Mouse (Mus musculus) midbrain, embryonic 16.5 days (tissue): ENCODE data around the gene Rps12-ps3. TPM values are rescaled to one million over a fixed set of nuclear protein-coding genes. Genes with fewer than 3 reads are reported as not detected.

Experiments used
- ATAC-seq: fragments of 200-750 bp; cut with Nextera tagmentation; 2 replicates; pipeline ENCODE4 v1.8.0; 2017; ENCODE audit warnings: moderate TSS enrichment
- H3K27ac ChIP-seq: fragments of 300-500 bp; sonication (generic); 2 replicates; pipeline ENCODE4 v1.5.1; 2014; ENCODE audit warnings: mild to moderate bottlenecking, low read length, mixed read lengths
- H3K27me3 ChIP-seq: fragments of 300-500 bp; sonication (generic); 2 replicates; pipeline ENCODE4 v1.6.1; 2014; ENCODE audit warnings: low read depth, low read length, mixed read lengths; ENCODE audit not compliant: control insufficient read depth, insufficient read depth
- H3K36me3 ChIP-seq: fragments of 300-500 bp; sonication (generic); 2 replicates; pipeline ENCODE4 v1.6.1; 2014; ENCODE audit warnings: mild to moderate bottlenecking, low read length, moderate library complexity, mixed read lengths; ENCODE audit not compliant: control insufficient read depth, insufficient read depth
- H3K4me1 ChIP-seq: fragments of 300-500 bp; sonication (generic); 2 replicates; pipeline ENCODE4 v1.6.1; 2014; ENCODE audit warnings: mild to moderate bottlenecking, low read length, mixed read lengths; ENCODE audit not compliant: control insufficient read depth, insufficient read depth
- H3K4me2 ChIP-seq: fragments of 300-500 bp; sonication (generic); 2 replicates; pipeline ENCODE4 v1.6.1; 2014; ENCODE audit warnings: mild to moderate bottlenecking, low read length, mixed read lengths
- H3K4me3 ChIP-seq: fragments of 300-500 bp; sonication (generic); 2 replicates; pipeline ENCODE4 v1.5.1; 2014; ENCODE audit warnings: low read depth, mild to moderate bottlenecking, low read length, moderate library complexity, mixed read lengths
- H3K9ac ChIP-seq: fragments of 300-500 bp; sonication (generic); 2 replicates; pipeline ENCODE4 v1.6.1; 2014; ENCODE audit warnings: low read depth, low read length, mixed read lengths
- H3K9me3 ChIP-seq: fragments of 300-500 bp; sonication (generic); replicated peaks from 2 replicates; pipeline ENCODE4 v1.6.1; 2014; ENCODE audit warnings: mild to moderate bottlenecking, low read length, mixed read lengths; ENCODE audit not compliant: control insufficient read depth, poor library complexity, severe bottlenecking
- WGBS: fragments of 180-500 bp; shearing (Covaris S2); extraction: QIAGEN DNeasy Blood & Tissue Kit; methylation state at CpG from one replicate; pipeline ENCODE4 v1.1.7; 2014; 5-methylcytosine and 5-hydroxymethylcytosine counted together
- polyA plus RNA-seq: library from polyadenylated mRNA; unstranded; fragments of >200 nt; fragmentation: Nextera tagmentation; extraction: Ambion mirVana; gene quantifications from 2 replicates; pipeline ENCODE4 v1.2.1, GENCODE M21; 2015

Gene Rps12-ps3
- polyA plus RNA-seq, 1 experiment from 2014 or later = 6.4 TPM

GRCm38 (mm10) chr19:59346325-59346724 lies 24.2 kb downstream of the Rps12-ps3 start:
- Histone ChIP-seq H3K9ac (peak overlapping the region; percentile 83), H3K27ac (peak overlapping the region; percentile 96), H3K4me2 (peak overlapping the region; percentile 80), H3K36me3 (no peaks in the 10 kb centered on the region), H3K4me1 (peaks cover 26% of the 10 kb centered on the region), H3K27me3 (no peaks in the 10 kb centered on the region), H3K9me3 (no peaks in the 10 kb centered on the region), H3K4me3 (peak overlapping the region; percentile 66)
- ATAC-seq = peak; percentile 25
- 3% methylated on average over 11 of the region's 11 CpGs for WGBS

GRCm38 (mm10) chr19:59349329-59349960 lies 27.4 kb downstream of the Rps12-ps3 start:
- H3K27ac ChIP-seq = no peak overlapping the region
- peaks cover 4% of the 10 kb centered on the region; the same call in 1 of the 2 replicates for H3K4me1 ChIP-seq
- H3K4me2 ChIP-seq = no peak overlapping the region
- H3K36me3 ChIP-seq = no peaks in the 10 kb centered on the region
- no peak for ATAC-seq
- no peak overlapping the region for H3K4me3 ChIP-seq
- 86% methylated on average over 6 of the region's 6 CpGs for WGBS
- no peaks in the 10 kb centered on the region for H3K27me3 ChIP-seq
- no peaks in the 10 kb centered on the region for H3K9me3 ChIP-seq
- H3K9ac ChIP-seq = no peak overlapping the region

GRCm38 (mm10) chr19:59350273-59350903 lies 28.3 kb downstream of the Rps12-ps3 start:
- 90% methylated on average over 7 of the region's 7 CpGs for WGBS
- Histone ChIP-seq H3K36me3 (no peaks in the 10 kb centered on the region), H3K9ac (no peak overlapping the region), H3K27ac (no peak overlapping the region), H3K27me3 (no peaks in the 10 kb centered on the region), H3K4me3 (no peak overlapping the region), H3K4me2 (no peak overlapping the region), H3K4me1 (peaks cover 2% of the 10 kb centered on the region; the same call in 1 of the 2 replicates), H3K9me3 (no peaks in the 10 kb centered on the region)
- ATAC-seq = no peak

GRCm38 (mm10) chr19:59351151-59351889 lies 29.2 kb downstream of the Rps12-ps3 start:
- Histone ChIP-seq H3K36me3 (no peaks in the 10 kb centered on the region), H3K4me3 (no peak overlapping the region), H3K27ac (no peak overlapping the region), H3K4me1 (peaks cover 2% of the 10 kb centered on the region; the same call in 1 of the 2 replicates), H3K9me3 (no peaks in the 10 kb centered on the region), H3K27me3 (no peaks in the 10 kb centered on the region), H3K9ac (no peak overlapping the region), H3K4me2 (no peak overlapping the region)
- no peak for ATAC-seq
- 75% methylated on average over 15 of the region's 15 CpGs for WGBS

- Histone ChIP-seq H3K27ac (no peak overlapping the region), H3K4me2 (no peak overlapping the region), H3K9me3 (no peaks in the 10 kb centered on the region), H3K4me3 (no peak overlapping the region), H3K27me3 (no peaks in the 10 kb centered on the region), H3K4me1 (no peaks in the 10 kb centered on the region), H3K36me3 (no peaks in the 10 kb centered on the region), H3K9ac (no peak overlapping the region)
- no peak for ATAC-seq
- 80% methylated on average over 3 of the region's 3 CpGs for WGBS
Observed at GRCm38 (mm10) chr19:59352760-59353159, 30.7 kb downstream of the Rps12-ps3 start.

- H3K4me2 ChIP-seq = no peak overlapping the region
- WGBS = 74% methylated on average over 2 of the region's 2 CpGs
Observed at GRCm38 (mm10) chr19:59354906-59355305, 32.8 kb downstream of the Rps12-ps3 start.

GRCm38 (mm10) chr19:59356388-59356787 lies 34.3 kb downstream of the Rps12-ps3 start:
- no peak overlapping the region for H3K27ac ChIP-seq
- ATAC-seq = no peak
- H3K9me3 ChIP-seq = no peaks in the 10 kb centered on the region
- H3K4me3 ChIP-seq = no peak overlapping the region
- H3K27me3 ChIP-seq = no peaks in the 10 kb centered on the region
- no peak overlapping the region for H3K4me2 ChIP-seq
- WGBS = 97% methylated on average over 3 of the region's 3 CpGs
- H3K9ac ChIP-seq = no peak overlapping the region
- no peaks in the 10 kb centered on the region for H3K36me3 ChIP-seq
- no peaks in the 10 kb centered on the region for H3K4me1 ChIP-seq

More at GRCm38 (mm10) chr19:59354906-59355305, 32.8 kb downstream of the Rps12-ps3 start:
- H3K27me3 ChIP-seq = no peaks in the 10 kb centered on the region
- ATAC-seq = no peak
- H3K4me3 ChIP-seq = no peak overlapping the region
- no peaks in the 10 kb centered on the region for H3K4me1 ChIP-seq
- no peak overlapping the region for H3K9ac ChIP-seq
- no peaks in the 10 kb centered on the region for H3K36me3 ChIP-seq
- H3K27ac ChIP-seq = no peak overlapping the region
- H3K9me3 ChIP-seq = no peaks in the 10 kb centered on the region

- WGBS = 84% methylated on average over 14 of the region's 14 CpGs
- no peaks in the 10 kb centered on the region for H3K36me3 ChIP-seq
- H3K4me1 ChIP-seq = no peaks in the 10 kb centered on the region
- ATAC-seq = no peak
- H3K4me2 ChIP-seq = no peak overlapping the region
- no peak overlapping the region for H3K4me3 ChIP-seq
- H3K9ac ChIP-seq = no peak overlapping the region
- H3K9me3 ChIP-seq = no peaks in the 10 kb centered on the region
- no peak overlapping the region for H3K27ac ChIP-seq
- H3K27me3 ChIP-seq = no peaks in the 10 kb centered on the region
Observed at GRCm38 (mm10) chr19:59356843-59357595, 34.9 kb downstream of the Rps12-ps3 start.
